Mouse (Mus musculus): ENCODE measurements around the gene Klhl25.
"Not testable (repeated sequence)": the region's sequence is repeated elsewhere in the genome, so short reads cannot be mapped to it uniquely, and the experiment has no call there.

Gene Klhl25

GRCm38 (mm10) chr7:75848115-75848775 lies at the start of gene Klhl25:
Gene Klhl25, plus strand, starts transcription at chr7:75848310.
- peak; percentile 98 for DNase-seq (ENCODE audit: low spot score in 2 of 2)

- no peak for DNase-seq (ENCODE audit: low spot score in 2 of 2)
These were observed 47.6 kb upstream of the Klhl25 start for GRCm38 (mm10) chr7:75800530-75800929.

- DNase-seq (ENCODE audit: low spot score in 2 of 2): no peak
These were observed 47.1 kb upstream of the Klhl25 start for GRCm38 (mm10) chr7:75801022-75801421.

- DNase-seq (ENCODE audit: low spot score in 2 of 2): no peak
These were observed 46.3 kb upstream of the Klhl25 start for GRCm38 (mm10) chr7:75801621-75802358.

GRCm38 (mm10) chr7:75802887-75803286 lies 45.2 kb upstream of the Klhl25 start:
- no peak for DNase-seq (ENCODE audit: low spot score in 2 of 2)

- DNase-seq (ENCODE audit: low spot score in 2 of 2): no peak
These were observed 41.9 kb upstream of the Klhl25 start for GRCm38 (mm10) chr7:75806161-75806560.

GRCm38 (mm10) chr7:75806711-75807110 lies 41.4 kb upstream of the Klhl25 start:
- DNase-seq (ENCODE audit: low spot score in 2 of 2): peak in 1 of 2 experiments; percentile 21

GRCm38 (mm10) chr7:75807460-75808304 lies 40.4 kb upstream of the Klhl25 start:
- DNase-seq (ENCODE audit: low spot score in 2 of 2): peak in 1 of 2 experiments; percentile 23

GRCm38 (mm10) chr7:75820687-75821086 lies 27.4 kb upstream of the Klhl25 start:
- no peak for DNase-seq (ENCODE audit: low spot score in 2 of 2)

- DNase-seq (ENCODE audit: low spot score in 2 of 2): no peak
These were observed 25.9 kb upstream of the Klhl25 start for GRCm38 (mm10) chr7:75822087-75822668.

- DNase-seq (ENCODE audit: low spot score in 2 of 2): no peak
These were observed 25.0 kb upstream of the Klhl25 start for GRCm38 (mm10) chr7:75823071-75823470.

GRCm38 (mm10) chr7:75826360-75827103 lies 21.6 kb upstream of the Klhl25 start:
- no peak for DNase-seq (ENCODE audit: low spot score in 2 of 2)

GRCm38 (mm10) chr7:75827357-75827756 lies 20.8 kb upstream of the Klhl25 start:
- DNase-seq (ENCODE audit: low spot score in 2 of 2): no peak

GRCm38 (mm10) chr7:75827850-75828249 lies 20.3 kb upstream of the Klhl25 start:
- peak; percentile 49 to 59 for DNase-seq (ENCODE audit: low spot score in 2 of 2)

- no peak for DNase-seq (ENCODE audit: low spot score in 2 of 2)
These were observed 19.6 kb upstream of the Klhl25 start for GRCm38 (mm10) chr7:75828536-75828935.

- no peak for DNase-seq (ENCODE audit: low spot score in 2 of 2)
These were observed 17.7 kb upstream of the Klhl25 start for GRCm38 (mm10) chr7:75830251-75831060.

GRCm38 (mm10) chr7:75833960-75834359 lies 14.2 kb upstream of the Klhl25 start:
- not testable (repeated sequence) for DNase-seq (ENCODE audit: low spot score in 2 of 2)

- not testable (repeated sequence) for DNase-seq (ENCODE audit: low spot score in 2 of 2)
These were observed 13.0 kb upstream of the Klhl25 start for GRCm38 (mm10) chr7:75834932-75835631.

- DNase-seq (ENCODE audit: low spot score in 2 of 2): no peak
These were observed 8.0 kb upstream of the Klhl25 start for GRCm38 (mm10) chr7:75840071-75840470.

- DNase-seq (ENCODE audit: low spot score in 2 of 2): no peak
These were observed 5.8 kb upstream of the Klhl25 start for GRCm38 (mm10) chr7:75842306-75842705.

All from urinary bladder, postnatal 36 days (tissue).